Mouse (Mus musculus): ENCODE results near the gene Snx29. TPM values are rescaled to one million over a fixed set of nuclear protein-coding genes. Genes with fewer than 3 reads are reported as not detected.
"Not testable (repeated sequence)": the region's sequence is repeated elsewhere in the genome, so short reads cannot be mapped to it uniquely, and the experiment has no call there.

Gene Snx29
- polyA plus RNA-seq, 1 experiment: 4.9 TPM

DNA sequence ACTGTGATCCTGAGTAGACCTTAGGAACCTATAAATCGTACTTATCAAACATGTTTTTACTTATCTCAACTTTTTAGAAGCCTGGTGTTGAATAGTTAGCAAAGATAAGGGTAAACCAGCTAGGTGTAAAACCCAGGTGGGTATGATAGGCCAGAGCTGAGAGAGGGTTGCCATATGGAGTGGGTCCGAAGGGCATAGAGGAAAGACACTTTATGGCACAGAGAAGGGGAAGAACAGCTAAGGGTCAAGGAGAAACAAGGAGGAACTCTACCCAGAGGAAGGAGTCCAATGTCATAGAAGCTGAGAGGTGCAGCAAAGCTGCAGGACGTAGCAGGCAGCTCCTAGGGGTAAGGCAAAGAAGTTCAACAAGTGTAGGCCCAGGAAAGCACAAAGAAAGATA lies 244.9 kb downstream of the Snx29 start:
- no peak overlapping the region for H3K27ac ChIP-seq (ENCODE audit: insufficient read depth, low read length)
- no peak overlapping the region for H3K4me3 ChIP-seq (ENCODE audit: insufficient read depth, low read length)
- no peaks in the 10 kb centered on the region; the same call in 1 of the 2 replicates for H3K4me1 ChIP-seq (ENCODE audit: control insufficient read depth, insufficient read depth, low read length)
- TF ChIP-seq POLR2A (IDR thresholded peaks at IDR 0.05; ENCODE audit: low read depth, low read length) (no peak), CTCF (IDR thresholded peaks at IDR 0.05; ENCODE audit: borderline replicate concordance, insufficient read depth, low read length) (no peak)

DNA sequence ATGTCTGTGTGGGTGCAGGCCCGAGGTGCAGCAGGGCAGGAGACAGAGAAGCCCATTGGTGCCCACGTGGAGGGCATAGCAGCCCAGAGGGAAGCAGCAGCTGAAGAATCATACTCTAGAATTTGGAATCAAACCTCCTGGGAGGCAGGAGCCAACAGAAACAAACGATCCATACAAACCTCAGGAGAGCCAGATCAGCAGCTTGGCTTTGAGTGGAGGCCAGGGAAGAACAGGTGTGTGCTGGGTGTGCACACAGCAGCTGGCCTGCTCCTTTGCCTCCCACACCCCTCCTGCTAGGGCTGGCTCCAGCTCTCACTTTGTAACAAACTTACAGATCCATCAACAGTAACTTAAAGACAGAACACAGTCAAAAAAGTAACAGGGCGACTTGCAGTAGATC lies 245.4 kb downstream of the Snx29 start:
- no peak overlapping the region for H3K27ac ChIP-seq (ENCODE audit: insufficient read depth, low read length)
- TF ChIP-seq CTCF (IDR thresholded peaks at IDR 0.05; ENCODE audit: borderline replicate concordance, insufficient read depth, low read length): no peak
- no peak for TF ChIP-seq POLR2A (IDR thresholded peaks at IDR 0.05; ENCODE audit: low read depth, low read length)
- H3K4me1 ChIP-seq (ENCODE audit: control insufficient read depth, insufficient read depth, low read length): no peaks in the 10 kb centered on the region; the same call in 1 of the 2 replicates
- H3K4me3 ChIP-seq (ENCODE audit: insufficient read depth, low read length): no peak overlapping the region

DNA sequence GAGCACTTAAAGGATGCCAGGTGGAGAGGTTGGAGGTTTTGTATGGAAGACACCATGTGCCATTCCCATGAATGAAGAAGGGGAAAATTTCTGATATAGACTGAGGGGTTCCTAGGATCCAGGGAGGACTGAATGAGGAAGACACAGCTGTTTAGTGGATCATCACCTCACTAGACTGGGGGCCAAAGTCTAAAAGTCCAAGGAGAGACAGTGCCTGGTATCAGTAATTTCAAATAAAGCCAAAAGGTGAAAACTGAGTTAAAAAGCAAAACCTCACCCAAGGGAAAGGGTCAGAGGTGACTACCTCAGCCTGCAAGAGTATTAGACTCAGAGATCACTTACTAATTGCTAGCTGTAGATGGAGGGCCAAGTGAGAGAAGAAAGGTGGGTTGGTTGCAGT lies 245.9 kb downstream of the Snx29 start:
- Histone ChIP-seq H3K4me3 (ENCODE audit: insufficient read depth, low read length) (no peak overlapping the region), H3K27ac (ENCODE audit: insufficient read depth, low read length) (no peak overlapping the region), H3K4me1 (ENCODE audit: control insufficient read depth, insufficient read depth, low read length) (no peaks in the 10 kb centered on the region; the same call in 1 of the 2 replicates)
- no peak for TF ChIP-seq POLR2A (IDR thresholded peaks at IDR 0.05; ENCODE audit: low read depth, low read length)
- no peak for TF ChIP-seq CTCF (IDR thresholded peaks at IDR 0.05; ENCODE audit: borderline replicate concordance, insufficient read depth, low read length)

- H3K27ac ChIP-seq (ENCODE audit: insufficient read depth, low read length): no peak overlapping the region
- H3K4me1 ChIP-seq (ENCODE audit: control insufficient read depth, insufficient read depth, low read length): no peaks in the 10 kb centered on the region; the same call in 1 of the 2 replicates
- H3K4me3 ChIP-seq (ENCODE audit: insufficient read depth, low read length): no peak overlapping the region
- no peak for TF ChIP-seq CTCF (IDR thresholded peaks at IDR 0.05; ENCODE audit: borderline replicate concordance, insufficient read depth, low read length)
- no peak for TF ChIP-seq POLR2A (IDR thresholded peaks at IDR 0.05; ENCODE audit: low read depth, low read length)
Measured at GRCm38 (mm10) chr16:11569127-11569526, 246.4 kb downstream of the Snx29 start.

GRCm38 (mm10) chr16:11570072-11570471 lies 247.4 kb downstream of the Snx29 start:
- TF ChIP-seq CTCF (IDR thresholded peaks at IDR 0.05; ENCODE audit: borderline replicate concordance, insufficient read depth, low read length) (no peak), POLR2A (IDR thresholded peaks at IDR 0.05; ENCODE audit: low read depth, low read length) (no peak)
- H3K27ac ChIP-seq (ENCODE audit: insufficient read depth, low read length): no peak overlapping the region
- H3K4me3 ChIP-seq (ENCODE audit: insufficient read depth, low read length): no peak overlapping the region
- H3K4me1 ChIP-seq (ENCODE audit: control insufficient read depth, insufficient read depth, low read length): no peaks in the 10 kb centered on the region; the same call in 1 of the 2 replicates

DNA sequence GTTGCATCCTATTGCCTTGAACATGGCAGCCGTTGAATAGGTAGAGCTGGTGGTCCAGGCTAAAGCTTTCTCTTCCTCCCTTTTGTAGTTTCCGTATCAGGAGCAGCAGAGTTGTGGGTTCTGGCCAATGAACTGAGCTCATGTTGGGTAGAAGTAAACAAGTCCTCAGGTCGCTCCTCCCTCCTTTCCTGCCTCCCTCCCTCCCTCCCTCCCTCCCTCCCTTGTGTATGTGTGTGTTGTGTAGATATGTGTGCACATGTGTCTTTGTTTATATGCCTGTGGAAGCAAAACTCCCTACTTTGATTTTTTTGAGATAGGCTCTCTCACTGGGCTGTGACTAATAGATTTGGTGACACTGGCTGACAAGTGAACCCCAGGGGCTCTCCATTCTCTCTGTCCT lies 251.8 kb downstream of the Snx29 start:
- Histone ChIP-seq H3K4me1 (ENCODE audit: control insufficient read depth, insufficient read depth, low read length) (no peaks in the 10 kb centered on the region; the same call in 1 of the 2 replicates), H3K27ac (ENCODE audit: insufficient read depth, low read length) (no peak overlapping the region), H3K4me3 (ENCODE audit: insufficient read depth, low read length) (no peak overlapping the region)
- TF ChIP-seq CTCF (IDR thresholded peaks at IDR 0.05; ENCODE audit: borderline replicate concordance, insufficient read depth, low read length) (no peak), POLR2A (IDR thresholded peaks at IDR 0.05; ENCODE audit: low read depth, low read length) (no peak)

GRCm38 (mm10) chr16:11575733-11576132 lies 253.0 kb downstream of the Snx29 start:
- H3K4me3 ChIP-seq (ENCODE audit: insufficient read depth, low read length); H3K4me1 ChIP-seq (ENCODE audit: control insufficient read depth, insufficient read depth, low read length); H3K27ac ChIP-seq (ENCODE audit: insufficient read depth, low read length): not testable (repeated sequence)

- H3K4me1 ChIP-seq (ENCODE audit: control insufficient read depth, insufficient read depth, low read length): no peaks in the 10 kb centered on the region
- TF ChIP-seq POLR2A (IDR thresholded peaks at IDR 0.05; ENCODE audit: low read depth, low read length) (no peak), CTCF (IDR thresholded peaks at IDR 0.05; ENCODE audit: borderline replicate concordance, insufficient read depth, low read length) (no peak)
- H3K27ac ChIP-seq (ENCODE audit: insufficient read depth, low read length): no peak overlapping the region
- no peak overlapping the region for H3K4me3 ChIP-seq (ENCODE audit: insufficient read depth, low read length)
Measured at GRCm38 (mm10) chr16:11577541-11578255, 255.0 kb downstream of the Snx29 start.

DNA sequence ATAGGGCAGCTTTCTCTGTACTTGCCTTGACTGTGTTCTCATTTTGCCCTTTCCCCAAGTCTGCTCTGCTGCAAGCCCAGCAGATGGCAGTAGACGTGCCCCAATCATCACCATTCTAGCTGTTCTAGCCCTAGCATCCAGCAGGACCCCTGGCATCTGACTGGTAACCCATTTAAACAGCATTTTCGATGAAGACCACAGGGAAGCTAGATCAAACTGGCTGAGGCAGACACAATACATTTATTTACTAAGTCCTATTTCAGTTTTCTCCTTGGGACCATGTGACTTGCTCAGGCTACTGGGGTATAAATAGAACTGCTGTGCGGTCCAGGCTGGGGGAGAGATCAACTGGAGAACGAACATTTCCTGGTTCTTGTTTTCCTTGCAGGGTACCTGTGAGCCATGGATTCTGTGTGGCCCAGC lies 257.0 kb downstream of the Snx29 start:
- Histone ChIP-seq H3K27ac (ENCODE audit: insufficient read depth, low read length) (no peak overlapping the region), H3K4me3 (ENCODE audit: insufficient read depth, low read length) (no peak overlapping the region), H3K4me1 (ENCODE audit: control insufficient read depth, insufficient read depth, low read length) (no peaks in the 10 kb centered on the region)
- peak; percentile 77; the same call in 1 of the 2 replicates for TF ChIP-seq CTCF (IDR thresholded peaks at IDR 0.05; ENCODE audit: borderline replicate concordance, insufficient read depth, low read length)
- TF ChIP-seq POLR2A (IDR thresholded peaks at IDR 0.05; ENCODE audit: low read depth, low read length): no peak

DNA sequence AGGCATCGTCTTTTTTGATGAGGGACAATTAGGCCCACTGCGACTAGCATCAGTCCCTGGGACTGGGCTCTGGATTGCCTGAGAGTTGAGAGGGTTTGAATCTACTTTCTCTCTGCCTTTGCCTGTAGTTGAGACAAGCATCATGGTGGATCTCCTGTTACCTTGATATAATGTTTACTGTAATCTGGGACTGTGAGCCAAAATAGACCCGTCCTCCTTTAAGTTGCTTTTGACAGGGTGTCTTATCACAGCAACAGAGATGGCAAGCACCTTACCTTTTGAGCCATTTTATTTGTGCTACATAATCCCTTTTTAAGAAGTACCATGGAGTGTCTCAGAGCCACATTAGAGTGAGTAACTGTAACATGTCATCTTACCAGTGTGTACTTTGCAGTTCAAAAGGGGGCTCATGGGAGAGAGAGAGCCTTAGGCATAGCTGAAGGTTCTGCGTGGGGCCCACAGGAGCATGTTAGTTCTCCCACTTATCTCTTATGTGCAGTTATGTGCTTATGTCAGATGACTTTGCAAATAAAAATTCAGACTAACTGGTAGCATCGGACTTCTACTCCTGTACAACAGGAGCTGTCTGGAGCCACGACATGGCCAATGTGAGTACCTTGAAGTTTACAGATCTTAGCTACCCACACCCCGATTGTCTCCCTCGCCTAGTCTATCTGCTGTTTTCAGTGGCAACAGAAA lies 261.4 kb downstream of the Snx29 start:
- TF ChIP-seq POLR2A (IDR thresholded peaks at IDR 0.05; ENCODE audit: low read depth, low read length) (no peak), CTCF (IDR thresholded peaks at IDR 0.05; ENCODE audit: borderline replicate concordance, insufficient read depth, low read length) (no peak)
- no peak overlapping the region for H3K27ac ChIP-seq (ENCODE audit: insufficient read depth, low read length)
- H3K4me1 ChIP-seq (ENCODE audit: control insufficient read depth, insufficient read depth, low read length): no peaks in the 10 kb centered on the region
- H3K4me3 ChIP-seq (ENCODE audit: insufficient read depth, low read length): no peak overlapping the region

All from embryonic fibroblast, embryonic 13.5 days (primary cell).